Mouse (Mus musculus): ENCODE measurements around the gene Dusp8. TPM values are rescaled to one million over a fixed set of nuclear protein-coding genes. Genes with fewer than 3 reads are reported as not detected.

Dusp8 gene
- total RNA-seq, 2 experiments from 2014 or later, result 30.7 to 36.6 TPM

- DNase-seq, result peak in 1 of 2 experiments; percentile 42
Measured at GRCm38 (mm10) chr7:142055431-142055830, 40.2 kb downstream of the Dusp8 start.

GRCm38 (mm10) chr7:142050536-142050935, 45.1 kb downstream of the Dusp8 start:
- DNase-seq, result no peak

GRCm38 (mm10) chr7:142045932-142046331, 49.7 kb downstream of the Dusp8 start:
- DNase-seq, result no peak

- no peak for DNase-seq
Measured at GRCm38 (mm10) chr7:142045344-142045743, 50.3 kb downstream of the Dusp8 start.

GRCm38 (mm10) chr7:142040756-142041155, 54.9 kb downstream of the Dusp8 start:
- DNase-seq, result peak; percentile 48 to 87

- DNase-seq, result peak; percentile 60 to 73
Measured at GRCm38 (mm10) chr7:142037553-142038170, 58.0 kb downstream of the Dusp8 start.

- no peak for DNase-seq
Measured at GRCm38 (mm10) chr7:142035048-142035811, 60.4 kb downstream of the Dusp8 start.

- DNase-seq, result peak; percentile 83 to 93
Measured at GRCm38 (mm10) chr7:142034198-142034597, 61.4 kb downstream of the Dusp8 start.

GRCm38 (mm10) chr7:142030073-142030472, 65.6 kb downstream of the Dusp8 start:
- no peak for DNase-seq

Other genes starting within 250 kb of the Dusp8 start
- gene Tollip, start 177.3 kb downstream of the Dusp8 start, total RNA-seq (2021), result 10 to 100 TPM; 50.9 to 54.4 TPM
- gene Brsk2, start 146.1 kb downstream of the Dusp8 start, total RNA-seq (2021), result under 1 TPM; 0.15 to 0.39 TPM
- 10 to 100 TPM; 45.7 to 51.1 TPM for gene Mob2, start 34.8 kb downstream of the Dusp8 start, total RNA-seq (2021)
- not detected for gene Gm45618, start 24.9 kb upstream of the Dusp8 start, total RNA-seq (2021)
- not detected for gene Gm39115, start 40.2 kb upstream of the Dusp8 start, total RNA-seq (2021)
- gene Gm45337, start 48.8 kb upstream of the Dusp8 start, total RNA-seq (2021), result not detected
- not detected for gene Gm29735, start 61.3 kb upstream of the Dusp8 start, total RNA-seq (2021)
- gene Gm4553, start 69.9 kb upstream of the Dusp8 start, total RNA-seq (2021), result not detected
- gene Krtap5-2, start 80.2 kb upstream of the Dusp8 start, total RNA-seq (2021), result not detected
- not detected for gene Gm10153, start 94.5 kb upstream of the Dusp8 start, total RNA-seq (2021)
- gene Krtap5-3, start 105.5 kb upstream of the Dusp8 start, total RNA-seq (2021), result not detected
- not detected for gene Gm7579, start 116.0 kb upstream of the Dusp8 start, total RNA-seq (2021)
- not detected for gene Krtap5-5, start 134.1 kb upstream of the Dusp8 start, total RNA-seq (2021)
- gene Gm40460, start 145.2 kb upstream of the Dusp8 start, total RNA-seq (2021), result not detected
- not detected for gene Gm2431, start 162.5 kb upstream of the Dusp8 start, total RNA-seq (2021)
- gene Gm4559, start 178.5 kb upstream of the Dusp8 start, total RNA-seq (2021), result not detected
- not detected for gene Krtap5-1, start 201.3 kb upstream of the Dusp8 start, total RNA-seq (2021)
- gene Krtap5-4, start 207.7 kb upstream of the Dusp8 start, total RNA-seq (2021), result not detected